Mouse (Mus musculus) thymus, postnatal 10 days (tissue): ENCODE data around the gene Ccdc102a.

Source experiments
- DNase-seq, 2 experiments: peaks; one replicate each; pipeline ENCODE4 v3.0.0; 2021; ENCODE audit warnings: low spot score in 2 of 2

The Ccdc102a gene

GRCm38 (mm10) chr8:94917851-94918495, at the start of gene Ccdc102a:
Ccdc102a (minus strand) TSS chr8:94918098.
- peak in 1 of 2 experiments; percentile 11 for DNase-seq

GRCm38 (mm10) chr8:94967554-94967953, 49.7 kb upstream of the Ccdc102a start:
- DNase-seq = no peak

- no peak for DNase-seq
Observed at GRCm38 (mm10) chr8:94967071-94967470, 49.2 kb upstream of the Ccdc102a start.

- DNase-seq = peak in 1 of 2 experiments; percentile 76
Observed at GRCm38 (mm10) chr8:94966578-94966977, 48.7 kb upstream of the Ccdc102a start.

GRCm38 (mm10) chr8:94964828-94965227, 46.9 kb upstream of the Ccdc102a start:
- DNase-seq = no peak

GRCm38 (mm10) chr8:94962201-94962600, 44.3 kb upstream of the Ccdc102a start:
- no peak for DNase-seq

GRCm38 (mm10) chr8:94956078-94956574, 38.2 kb upstream of the Ccdc102a start:
- peak in 1 of 2 experiments; percentile 53 for DNase-seq

- DNase-seq = peak; percentile 40 to 62
Observed at GRCm38 (mm10) chr8:94954921-94955758, 37.2 kb upstream of the Ccdc102a start.

GRCm38 (mm10) chr8:94954368-94954737, 36.5 kb upstream of the Ccdc102a start:
- DNase-seq = no peak

- no peak for DNase-seq
Observed at GRCm38 (mm10) chr8:94953624-94954367, 35.9 kb upstream of the Ccdc102a start.

GRCm38 (mm10) chr8:94952086-94952485, 34.2 kb upstream of the Ccdc102a start:
- DNase-seq = no peak

GRCm38 (mm10) chr8:94950458-94950857, 32.6 kb upstream of the Ccdc102a start:
- no peak for DNase-seq

- DNase-seq = peak; percentile 37 to 67
Observed at GRCm38 (mm10) chr8:94950046-94950445, 32.1 kb upstream of the Ccdc102a start.

- DNase-seq = no peak
Observed at GRCm38 (mm10) chr8:94949010-94949409, 31.1 kb upstream of the Ccdc102a start.

- DNase-seq = no peak
Observed at GRCm38 (mm10) chr8:94948421-94948820, 30.5 kb upstream of the Ccdc102a start.

GRCm38 (mm10) chr8:94945185-94945584, 27.3 kb upstream of the Ccdc102a start:
- DNase-seq = no peak

- DNase-seq = peak; percentile 52 to 79
Observed at GRCm38 (mm10) chr8:94942566-94942965, 24.7 kb upstream of the Ccdc102a start.

- DNase-seq = no peak
Observed at GRCm38 (mm10) chr8:94935172-94935571, 17.3 kb upstream of the Ccdc102a start.

- DNase-seq = no peak
Observed at GRCm38 (mm10) chr8:94933918-94934317, 16.0 kb upstream of the Ccdc102a start.

- no peak for DNase-seq
Observed at GRCm38 (mm10) chr8:94928227-94928626, 10.3 kb upstream of the Ccdc102a start.

- DNase-seq = no peak
Observed at GRCm38 (mm10) chr8:94923405-94923804, 5.5 kb upstream of the Ccdc102a start, which contains the start of gene Adgrg5. Adgrg5 (plus strand) TSS chr8:94923694.

GRCm38 (mm10) chr8:94922602-94923001, 4.7 kb upstream of the Ccdc102a start:
- no peak for DNase-seq
